Mouse (Mus musculus) hindbrain, embryonic 13.5 days (tissue): Measurements from ENCODE around the gene Hs3st1. TPM values are rescaled to one million over a fixed set of nuclear protein-coding genes. Genes with fewer than 3 reads are reported as not detected.

Experiments
- ATAC-seq: fragments of 200-750 bp; cut with Nextera tagmentation; 2 replicates; pipeline ENCODE4 v1.8.0; 2017; ENCODE audit warnings: moderate TSS enrichment; ENCODE audit not compliant: low FRiP score
- H3K27ac ChIP-seq: fragments of 300-500 bp; sonication (generic); 2 replicates; pipeline ENCODE4 v1.5.1; 2015; ENCODE audit warnings: inconsistent platforms, mild to moderate bottlenecking, moderate library complexity
- H3K27me3 ChIP-seq: fragments of 300-500 bp; sonication (generic); 2 replicates; pipeline ENCODE4 v1.6.1; 2015; ENCODE audit warnings: mild to moderate bottlenecking, inconsistent platforms
- H3K36me3 ChIP-seq: fragments of 300-500 bp; sonication (generic); 2 replicates; pipeline ENCODE4 v1.6.1; 2015; ENCODE audit warnings: mild to moderate bottlenecking, inconsistent platforms
- H3K4me1 ChIP-seq: fragments of 300-500 bp; sonication (generic); replicated peaks from 2 replicates; pipeline ENCODE4 v1.6.1; 2015; ENCODE audit warnings: inconsistent platforms
- H3K4me2 ChIP-seq: fragments of 300-500 bp; sonication (generic); 2 replicates; pipeline ENCODE4 v1.6.1; 2015; ENCODE audit warnings: inconsistent platforms, mild to moderate bottlenecking, moderate library complexity
- H3K4me3 ChIP-seq: fragments of 300-500 bp; sonication (generic); 2 replicates; pipeline ENCODE4 v1.5.1; 2015; ENCODE audit warnings: mild to moderate bottlenecking, inconsistent platforms
- H3K9ac ChIP-seq: fragments of 300-500 bp; sonication (generic); 2 replicates; pipeline ENCODE4 v1.6.1; 2015; ENCODE audit warnings: mild to moderate bottlenecking, inconsistent platforms
- H3K9me3 ChIP-seq: fragments of 300-500 bp; sonication (generic); 2 replicates; pipeline ENCODE4 v1.6.1; 2016; ENCODE audit warnings: inconsistent platforms
- WGBS: fragments of 180-500 bp; shearing (Covaris S2); methylation state at CpG from one replicate; pipeline ENCODE4 v1.1.7; 2015; 5-methylcytosine and 5-hydroxymethylcytosine counted together
- polyA plus RNA-seq: library from polyadenylated mRNA; unstranded; fragments of >200 nt; fragmentation: Nextera tagmentation; extraction: Ambion mirVana; gene quantifications from 2 replicates; pipeline ENCODE4 v1.2.1, GENCODE M21; 2015

The Hs3st1 gene
- polyA plus RNA-seq, 1 experiment from 2014 or later: 27.4 TPM

GRCm38 (mm10) chr5:39617354-39617977 is 137.8 kb downstream of the Hs3st1 start:
- no peak overlapping the region for H3K27ac ChIP-seq
- 92% methylated on average over 2 of the region's 2 CpGs for WGBS
- H3K9ac ChIP-seq: no peak overlapping the region
- no peaks in the 10 kb centered on the region for H3K9me3 ChIP-seq
- no peak for ATAC-seq
- no peaks in the 10 kb centered on the region for H3K27me3 ChIP-seq
- peaks cover 5% of the 10 kb centered on the region; the same call in 1 of the 2 replicates for H3K4me1 ChIP-seq
- no peak overlapping the region for H3K4me2 ChIP-seq
- no peak overlapping the region for H3K4me3 ChIP-seq
- H3K36me3 ChIP-seq: peaks cover 10% of the 10 kb centered on the region

GRCm38 (mm10) chr5:39615202-39615601 is 140.1 kb downstream of the Hs3st1 start:
- no peak overlapping the region for H3K4me2 ChIP-seq
- H3K27ac ChIP-seq: no peak overlapping the region
- no peaks in the 10 kb centered on the region for H3K27me3 ChIP-seq
- peaks cover 10% of the 10 kb centered on the region for H3K36me3 ChIP-seq
- H3K4me3 ChIP-seq: no peak overlapping the region
- no peak for ATAC-seq
- H3K4me1 ChIP-seq: no peaks in the 10 kb centered on the region
- WGBS: 89% methylated on average over 7 of the region's 7 CpGs
- no peaks in the 10 kb centered on the region for H3K9me3 ChIP-seq
- no peak overlapping the region for H3K9ac ChIP-seq

GRCm38 (mm10) chr5:39613534-39613933 is 141.7 kb downstream of the Hs3st1 start:
- Histone ChIP-seq H3K4me3 (no peak overlapping the region), H3K4me1 (no peaks in the 10 kb centered on the region), H3K27me3 (no peaks in the 10 kb centered on the region), H3K4me2 (no peak overlapping the region), H3K9me3 (no peaks in the 10 kb centered on the region), H3K27ac (no peak overlapping the region), H3K9ac (no peak overlapping the region), H3K36me3 (peaks cover 10% of the 10 kb centered on the region)
- WGBS: 92% methylated on average over 2 of the region's 2 CpGs
- no peak for ATAC-seq

- no peaks in the 10 kb centered on the region for H3K9me3 ChIP-seq
- ATAC-seq: no peak
- peaks cover 10% of the 10 kb centered on the region for H3K36me3 ChIP-seq
- no peak overlapping the region for H3K4me2 ChIP-seq
- no peak overlapping the region for H3K4me3 ChIP-seq
- H3K27me3 ChIP-seq: no peaks in the 10 kb centered on the region
- WGBS: 85% methylated on average over 2 of the region's 2 CpGs
- no peaks in the 10 kb centered on the region for H3K4me1 ChIP-seq
- H3K27ac ChIP-seq: no peak overlapping the region
- H3K9ac ChIP-seq: no peak overlapping the region
These were observed 143.0 kb downstream of the Hs3st1 start for GRCm38 (mm10) chr5:39612240-39612639.

- ATAC-seq: no peak
- Histone ChIP-seq H3K9ac (no peak overlapping the region), H3K27ac (no peak overlapping the region), H3K4me2 (no peak overlapping the region), H3K27me3 (no peaks in the 10 kb centered on the region), H3K9me3 (no peaks in the 10 kb centered on the region), H3K4me3 (no peak overlapping the region), H3K4me1 (no peaks in the 10 kb centered on the region), H3K36me3 (no peaks in the 10 kb centered on the region)
- 79% methylated on average over 1 of the region's 1 CpGs for WGBS
These were observed 147.0 kb downstream of the Hs3st1 start for GRCm38 (mm10) chr5:39608260-39608659.

- Histone ChIP-seq H3K27ac (no peak overlapping the region), H3K4me1 (no peaks in the 10 kb centered on the region), H3K4me2 (no peak overlapping the region), H3K4me3 (no peak overlapping the region), H3K27me3 (no peaks in the 10 kb centered on the region), H3K9me3 (no peaks in the 10 kb centered on the region), H3K9ac (no peak overlapping the region), H3K36me3 (no peaks in the 10 kb centered on the region)
- 85% methylated on average over 2 of the region's 2 CpGs for WGBS
- ATAC-seq: no peak
These were observed 160.5 kb downstream of the Hs3st1 start for GRCm38 (mm10) chr5:39594737-39595136.
